Mouse (Mus musculus): ENCODE data around the gene Mef2c. TPM values are rescaled to one million over a fixed set of nuclear protein-coding genes. Genes with fewer than 3 reads are reported as not detected.

Mef2c gene
- polyA plus RNA-seq, 1 experiment: 19.4 TPM

DNA sequence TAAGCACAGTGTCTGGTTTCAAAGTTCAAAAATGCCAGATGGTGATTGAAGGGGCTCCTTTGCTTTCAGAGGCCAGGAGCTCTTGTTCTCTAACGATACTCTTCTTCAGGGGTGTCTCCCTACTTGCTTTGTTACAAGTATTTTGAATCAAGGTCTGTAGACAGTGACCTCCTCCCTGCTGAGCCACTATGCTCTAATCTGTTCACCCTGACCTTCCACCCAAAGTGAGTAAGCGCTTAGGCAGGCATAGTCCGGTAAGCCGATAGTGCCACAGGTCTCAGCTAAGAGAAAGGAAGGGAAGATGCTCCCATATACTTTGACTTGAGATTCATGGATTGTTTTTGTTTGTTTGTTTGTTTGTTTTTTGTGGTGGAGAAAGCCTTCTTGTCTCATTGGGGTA is 69.5 kb downstream of the Mef2c start:
- DNase-seq (ENCODE audit: low read depth): no peak
- no peak for TF ChIP-seq POLR2A (IDR thresholded peaks at IDR 0.05; ENCODE audit: borderline replicate concordance, extremely low read depth, insufficient read depth, insufficient read length, poor library complexity, severe bottlenecking)
- no peak for TF ChIP-seq CTCF (IDR thresholded peaks at IDR 0.05; ENCODE audit: borderline replicate concordance, extremely low read depth, insufficient read depth, insufficient read length)

DNA sequence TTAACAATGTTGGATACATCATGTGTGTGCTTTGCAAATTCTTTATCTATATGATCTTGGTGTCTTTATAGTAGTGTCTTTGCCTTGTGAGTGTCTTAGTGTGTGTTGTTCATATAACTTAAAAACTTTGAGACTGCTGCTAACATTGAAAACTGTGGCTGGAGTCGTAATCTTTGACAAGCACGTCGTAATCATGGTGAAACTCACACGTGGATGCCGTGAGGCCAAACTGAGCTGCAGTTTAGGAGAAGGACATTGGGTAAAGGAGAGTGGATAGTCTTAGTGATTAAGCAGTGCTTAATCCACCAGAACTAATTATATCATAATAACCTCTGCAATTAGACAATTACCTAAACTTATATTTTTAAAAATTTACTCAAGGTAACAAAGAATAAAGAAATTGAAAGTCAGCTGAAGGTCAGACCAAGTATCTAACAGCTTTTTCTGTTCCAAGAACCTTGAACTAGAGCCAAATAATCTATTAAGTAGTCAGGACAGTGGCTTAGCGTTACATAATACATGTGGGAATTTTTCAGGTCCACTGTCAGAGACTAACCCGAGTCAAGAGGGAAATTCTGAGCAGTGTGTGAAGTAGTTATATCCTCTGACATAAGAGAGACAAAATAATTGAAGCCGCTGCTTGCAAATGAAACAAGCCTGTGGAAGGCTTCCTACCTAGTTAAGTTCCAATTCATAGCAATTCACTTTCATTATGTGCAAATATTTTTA is 70.2 kb downstream of the Mef2c start:
- DNase-seq (ENCODE audit: low read depth): peak; percentile 36
- TF ChIP-seq CTCF (IDR thresholded peaks at IDR 0.05; ENCODE audit: borderline replicate concordance, extremely low read depth, insufficient read depth, insufficient read length) (no peak), POLR2A (IDR thresholded peaks at IDR 0.05; ENCODE audit: borderline replicate concordance, extremely low read depth, insufficient read depth, insufficient read length, poor library complexity, severe bottlenecking) (no peak)

DNA sequence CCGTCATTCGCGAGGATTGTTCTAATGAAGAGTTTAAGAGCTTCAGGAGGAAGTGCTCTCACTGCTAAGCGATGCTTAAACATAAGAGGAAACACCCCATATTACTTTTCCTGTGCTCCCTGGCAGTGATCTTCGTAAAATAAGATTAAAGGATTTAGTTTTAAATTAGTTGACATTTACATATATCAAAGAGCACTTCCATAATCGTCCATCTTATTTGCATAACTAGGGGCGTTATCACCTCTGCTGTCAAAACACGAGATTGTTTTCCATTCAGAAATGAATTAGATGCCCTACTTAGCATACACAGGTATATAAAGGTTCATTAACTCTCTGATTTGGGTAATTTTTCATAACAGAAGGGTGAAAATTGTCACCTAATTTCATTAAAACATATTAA is 71.0 kb downstream of the Mef2c start:
- TF ChIP-seq CTCF (IDR thresholded peaks at IDR 0.05; ENCODE audit: borderline replicate concordance, extremely low read depth, insufficient read depth, insufficient read length) (no peak), POLR2A (IDR thresholded peaks at IDR 0.05; ENCODE audit: borderline replicate concordance, extremely low read depth, insufficient read depth, insufficient read length, poor library complexity, severe bottlenecking) (no peak)
- DNase-seq (ENCODE audit: low read depth): peak; percentile 23

DNA sequence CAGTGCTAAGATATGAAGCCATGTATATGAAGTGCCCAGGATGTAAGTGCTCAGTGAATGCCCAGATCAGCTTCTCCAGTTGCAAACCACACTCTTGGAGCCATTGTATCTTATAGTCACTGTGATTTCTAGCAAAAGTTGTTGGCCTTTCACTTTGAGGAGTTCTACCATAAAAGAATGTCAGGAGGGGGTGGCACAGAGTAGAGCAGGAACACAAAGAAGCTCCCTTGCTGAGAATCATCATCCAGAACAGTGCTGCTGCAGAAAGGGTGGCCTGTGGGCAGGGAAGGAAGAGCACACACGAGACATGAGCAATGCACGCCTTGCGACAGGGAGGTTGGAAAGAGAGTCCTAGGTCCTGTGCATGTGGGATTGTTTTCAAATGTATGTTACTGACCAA is 75.6 kb downstream of the Mef2c start:
- TF ChIP-seq CTCF (IDR thresholded peaks at IDR 0.05; ENCODE audit: borderline replicate concordance, extremely low read depth, insufficient read depth, insufficient read length): no peak
- TF ChIP-seq POLR2A (IDR thresholded peaks at IDR 0.05; ENCODE audit: borderline replicate concordance, extremely low read depth, insufficient read depth, insufficient read length, poor library complexity, severe bottlenecking): no peak
- no peak for DNase-seq (ENCODE audit: low read depth)

DNA sequence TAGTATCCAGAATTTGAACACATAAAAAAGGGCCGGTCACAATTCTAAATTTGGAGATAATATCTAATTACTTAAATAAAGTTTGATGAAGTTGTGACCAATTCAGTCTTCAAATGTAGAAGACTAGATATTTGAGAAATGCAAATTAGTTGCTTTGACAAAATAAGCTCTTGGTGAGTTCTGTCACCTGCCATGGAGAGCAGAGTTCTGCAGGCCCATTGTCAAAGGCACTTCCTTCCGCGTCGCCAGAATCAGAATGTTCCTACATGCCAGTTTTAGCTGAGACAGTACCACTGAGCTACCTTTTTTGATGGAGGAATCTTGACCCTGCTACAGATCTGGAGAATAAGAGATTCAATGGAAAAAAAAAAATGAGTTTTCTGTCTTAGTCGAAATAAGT is 77.0 kb downstream of the Mef2c start:
- no peak for TF ChIP-seq POLR2A (IDR thresholded peaks at IDR 0.05; ENCODE audit: borderline replicate concordance, extremely low read depth, insufficient read depth, insufficient read length, poor library complexity, severe bottlenecking)
- TF ChIP-seq CTCF (IDR thresholded peaks at IDR 0.05; ENCODE audit: borderline replicate concordance, extremely low read depth, insufficient read depth, insufficient read length): no peak
- DNase-seq (ENCODE audit: low read depth): no peak

DNA sequence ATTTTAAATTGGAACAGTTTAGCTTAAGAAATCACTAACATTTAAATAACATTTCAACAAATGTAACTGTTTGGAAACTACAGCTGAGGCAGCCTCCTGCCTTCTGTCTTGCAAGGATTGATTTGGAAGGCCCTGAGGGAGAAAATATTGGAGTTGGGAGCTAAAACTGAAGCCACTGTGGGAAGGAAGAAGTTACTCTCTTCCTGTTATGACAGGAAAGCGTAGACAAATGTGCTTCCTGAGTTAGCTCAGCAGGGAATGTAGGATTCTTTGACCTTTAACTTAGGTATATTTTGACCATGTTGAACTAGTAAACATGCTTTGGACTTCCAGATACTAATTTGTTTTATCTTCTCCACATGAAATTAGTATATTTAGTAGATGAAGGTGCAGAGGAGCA is 78.7 kb downstream of the Mef2c start:
- no peak for DNase-seq (ENCODE audit: low read depth)
- TF ChIP-seq POLR2A (IDR thresholded peaks at IDR 0.05; ENCODE audit: borderline replicate concordance, extremely low read depth, insufficient read depth, insufficient read length, poor library complexity, severe bottlenecking) (no peak), CTCF (IDR thresholded peaks at IDR 0.05; ENCODE audit: borderline replicate concordance, extremely low read depth, insufficient read depth, insufficient read length) (no peak)

DNA sequence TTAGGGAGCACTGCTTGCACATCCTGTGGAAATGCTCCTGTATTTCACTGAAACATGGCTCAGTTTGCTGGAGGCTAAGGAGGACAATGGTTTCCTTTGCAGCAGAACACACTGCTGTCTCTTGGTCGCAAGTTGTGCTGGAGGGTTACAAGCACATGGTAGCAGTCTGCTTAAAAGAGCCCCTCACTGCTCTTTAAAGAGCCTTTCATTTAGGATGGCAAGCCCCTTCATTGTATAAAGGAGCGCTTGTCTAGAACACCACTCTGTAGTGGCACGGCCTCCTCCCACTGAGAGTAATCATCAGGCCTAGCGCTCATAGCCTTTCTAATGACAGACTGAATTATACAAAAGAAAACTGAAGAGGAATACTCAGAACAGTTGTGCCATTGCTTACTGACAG is 80.0 kb downstream of the Mef2c start:
- peak; percentile 37 for DNase-seq (ENCODE audit: low read depth)
- TF ChIP-seq CTCF (IDR thresholded peaks at IDR 0.05; ENCODE audit: borderline replicate concordance, extremely low read depth, insufficient read depth, insufficient read length) (no peak), POLR2A (IDR thresholded peaks at IDR 0.05; ENCODE audit: borderline replicate concordance, extremely low read depth, insufficient read depth, insufficient read length, poor library complexity, severe bottlenecking) (no peak)

DNA sequence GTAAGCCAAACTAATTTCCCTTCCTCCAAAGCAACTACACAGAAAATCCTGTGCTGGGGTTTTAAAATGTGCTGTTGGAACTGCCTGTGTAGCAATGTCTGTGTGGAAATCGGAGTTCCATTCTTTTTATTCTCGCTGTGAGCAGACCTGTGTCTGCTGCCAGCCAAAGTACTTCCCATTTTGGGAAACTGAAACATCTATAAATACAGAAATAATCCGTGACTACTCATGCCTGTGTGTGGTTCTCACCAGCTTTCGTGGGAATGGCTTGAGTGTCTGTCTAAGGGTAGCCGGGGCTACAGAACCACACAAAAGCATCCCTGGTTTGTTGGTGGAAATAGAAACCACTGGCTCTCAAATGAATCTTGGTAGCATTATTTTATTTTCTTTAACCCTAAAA is 81.5 kb downstream of the Mef2c start:
- no peak for DNase-seq (ENCODE audit: low read depth)
- TF ChIP-seq CTCF (IDR thresholded peaks at IDR 0.05; ENCODE audit: borderline replicate concordance, extremely low read depth, insufficient read depth, insufficient read length) (no peak), POLR2A (IDR thresholded peaks at IDR 0.05; ENCODE audit: borderline replicate concordance, extremely low read depth, insufficient read depth, insufficient read length, poor library complexity, severe bottlenecking) (no peak)

DNA sequence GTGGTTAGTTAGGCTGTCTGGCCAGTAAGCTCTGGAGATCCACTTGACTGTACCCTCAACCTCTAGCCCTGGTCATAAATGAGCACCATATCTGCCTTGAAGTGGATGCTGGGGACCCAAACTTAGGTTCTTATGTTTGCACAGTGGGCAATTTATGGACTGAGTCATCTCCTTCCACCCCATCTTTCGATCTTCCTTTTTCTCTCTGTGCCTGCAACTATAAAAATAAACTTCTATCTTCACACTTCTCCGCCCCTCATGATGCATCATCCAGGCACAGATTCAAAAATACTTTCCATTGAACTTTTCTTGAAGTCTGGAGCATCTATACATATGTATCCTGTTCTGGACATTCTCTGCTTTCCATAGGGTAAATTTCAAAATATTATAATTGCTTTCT is 84.4 kb downstream of the Mef2c start:
- TF ChIP-seq CTCF (IDR thresholded peaks at IDR 0.05; ENCODE audit: borderline replicate concordance, extremely low read depth, insufficient read depth, insufficient read length): no peak
- TF ChIP-seq POLR2A (IDR thresholded peaks at IDR 0.05; ENCODE audit: borderline replicate concordance, extremely low read depth, insufficient read depth, insufficient read length, poor library complexity, severe bottlenecking): no peak
- no peak for DNase-seq (ENCODE audit: low read depth)

DNA sequence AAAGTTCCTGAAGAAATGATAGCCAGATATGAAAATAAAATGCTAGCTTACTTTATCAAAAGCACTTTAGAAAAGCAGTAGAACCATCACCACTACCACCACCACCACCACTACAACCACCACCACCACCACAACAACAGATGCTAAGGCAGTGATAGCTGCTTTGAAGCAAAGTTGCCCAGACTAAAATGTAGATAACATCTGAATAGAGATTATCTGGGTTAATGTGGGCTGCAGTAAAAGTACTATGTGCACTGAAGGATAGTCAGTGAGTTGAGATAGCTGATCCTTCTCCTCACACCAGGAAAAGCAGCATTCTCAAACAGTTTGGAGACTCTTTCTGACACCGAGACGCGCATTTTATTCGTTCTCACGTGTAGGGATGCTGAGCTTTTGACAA is 87.1 kb downstream of the Mef2c start:
- TF ChIP-seq CTCF (IDR thresholded peaks at IDR 0.05; ENCODE audit: borderline replicate concordance, extremely low read depth, insufficient read depth, insufficient read length) (no peak), POLR2A (IDR thresholded peaks at IDR 0.05; ENCODE audit: borderline replicate concordance, extremely low read depth, insufficient read depth, insufficient read length, poor library complexity, severe bottlenecking) (no peak)
- no peak for DNase-seq (ENCODE audit: low read depth)

DNA sequence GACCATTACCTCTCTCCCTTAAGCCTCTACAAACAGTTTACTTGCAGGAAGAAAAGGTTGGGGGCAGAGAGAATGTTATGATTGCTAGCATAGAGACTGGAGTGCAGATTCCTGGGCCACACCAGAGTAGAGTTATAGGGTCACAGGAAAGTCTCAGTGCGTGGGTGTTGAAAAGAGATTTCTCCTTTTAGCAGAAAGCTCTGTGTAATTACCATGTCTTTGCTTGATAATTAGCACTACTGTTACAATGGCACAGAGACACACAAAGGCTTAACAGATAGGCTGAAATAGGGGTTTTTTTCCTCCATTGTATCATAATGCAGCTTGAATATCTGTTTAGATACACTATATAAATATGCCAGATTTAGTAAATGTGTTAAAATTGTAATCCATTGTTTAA is 91.6 kb downstream of the Mef2c start:
- TF ChIP-seq POLR2A (IDR thresholded peaks at IDR 0.05; ENCODE audit: borderline replicate concordance, extremely low read depth, insufficient read depth, insufficient read length, poor library complexity, severe bottlenecking) (no peak), CTCF (IDR thresholded peaks at IDR 0.05; ENCODE audit: borderline replicate concordance, extremely low read depth, insufficient read depth, insufficient read length) (no peak)
- DNase-seq (ENCODE audit: low read depth): peak; percentile 25

DNA sequence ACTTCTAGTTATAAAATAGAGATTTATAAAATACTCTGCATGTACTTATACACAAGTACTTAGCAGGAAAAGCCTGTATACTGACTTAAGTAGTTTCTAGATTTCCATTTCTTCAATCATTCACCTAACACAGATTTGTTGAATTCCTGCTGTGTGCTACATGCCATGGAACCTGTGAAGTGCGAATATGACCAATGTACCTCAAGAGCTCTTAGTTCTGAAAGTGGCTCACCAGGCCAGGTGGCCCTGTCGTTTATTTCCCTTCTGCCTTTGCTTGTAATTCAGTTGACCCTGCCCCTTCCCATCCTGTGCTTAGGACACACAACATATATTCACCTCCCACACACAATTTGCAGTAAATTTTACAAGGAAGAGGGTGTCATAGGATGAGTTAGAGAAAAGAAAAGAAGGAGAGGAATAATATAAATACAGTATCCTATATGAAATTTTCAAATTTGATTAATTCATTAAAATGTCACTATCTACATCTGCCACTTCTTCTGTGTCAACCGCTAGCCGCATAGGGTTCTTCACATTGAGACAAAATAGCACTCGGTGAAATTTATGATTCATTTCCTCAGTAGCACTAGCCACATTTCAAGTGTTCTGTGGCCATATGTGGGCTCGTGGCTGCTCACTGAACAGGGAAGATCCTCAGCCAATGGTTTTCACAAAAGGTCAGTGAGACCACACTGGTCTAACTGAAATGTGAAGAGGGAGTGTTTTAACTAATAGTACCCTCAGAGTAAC is 93.3 kb downstream of the Mef2c start:
- DNase-seq (ENCODE audit: low read depth): no peak
- no peak for TF ChIP-seq CTCF (IDR thresholded peaks at IDR 0.05; ENCODE audit: borderline replicate concordance, extremely low read depth, insufficient read depth, insufficient read length)
